In genomic region chr2:121386961-121387575, GRCm38 (mm10) we compare ENCODE assay signal across 34 mouse cellular contexts. TPM values are rescaled to one million over a fixed set of nuclear protein-coding genes. Genes with fewer than 3 reads are reported as not detected.
"Had no signal": no experiment of that assay in that cellular context is flagged by ENCODE, and none has a peak within 500 bp of the region (broad histone marks: within the 10 kb centered on the region; RNA-seq: fewer than 3 reads in every experiment).

TSS of gene Strc (minus strand) at chr2:121387168.

RNA-seq across cellular contexts. Expression of gene Strc, which starts in this region (rescaled TPM):
- total RNA-seq: left cerebral cortex, postnatal 10 days; left cerebral cortex, postnatal 4 days; liver, adult 2 months; megakaryocyte progenitor cell, adult 5-6 weeks; megakaryocyte, adult 5-6 weeks; megakaryocyte-erythroid progenitor cell, adult 5-6 weeks; midbrain, postnatal 0 days; monocyte, adult 5-6 weeks had no signal
- polyA plus RNA-seq: limb, embryonic 10.5 days; limb, embryonic 11.5 days; limb, embryonic 12.5 days; limb, embryonic 13.5 days; limb, embryonic 15.5 days; liver, adult 2 months; liver, embryonic 11.5 days; liver, embryonic 12.5 days; liver, embryonic 13.5 days; liver, embryonic 14.5 days; liver, embryonic 15.5 days; liver, embryonic 16.5 days; liver, postnatal 0 days; lung, adult 2 months; lung, embryonic 15.5 days; lung, embryonic 16.5 days; lung, postnatal 0 days; macrophage; midbrain, embryonic 10.5 days; midbrain, embryonic 11.5 days; midbrain, embryonic 12.5 days; midbrain, embryonic 13.5 days; midbrain, embryonic 14.5 days; midbrain, embryonic 15.5 days; myocyte; neural tube, embryonic 11.5 days; neural tube, embryonic 12.5 days had no signal
